Mouse (Mus musculus) limb, embryonic 14.5 days (tissue): ENCODE results near the gene Otulinl. TPM values are rescaled to one million over a fixed set of nuclear protein-coding genes. Genes with fewer than 3 reads are reported as not detected.

Experiments
- ATAC-seq: fragments of 200-750 bp; cut with Nextera tagmentation; 2 replicates; pipeline ENCODE4 v1.8.0; 2017; ENCODE audit warnings: low read depth, moderate number of reproducible peaks, moderate TSS enrichment; ENCODE audit not compliant: low FRiP score
- DNase-seq: peaks from one replicate; pipeline ENCODE4 v3.0.0-alpha.2; 2015; ENCODE audit warnings: low spot score
- H3K27ac ChIP-seq: fragments of 300-500 bp; sonication (generic); replicated peaks from 2 replicates; pipeline ENCODE4 v1.5.1; 2014; ENCODE audit warnings: low read depth, mild to moderate bottlenecking, low read length, moderate library complexity, mixed read lengths
- H3K27me3 ChIP-seq: fragments of 300-500 bp; sonication (generic); 2 replicates; pipeline ENCODE4 v1.6.1; 2014; ENCODE audit warnings: low read length, mixed read lengths; ENCODE audit not compliant: control insufficient read depth, insufficient read depth
- H3K36me3 ChIP-seq: fragments of 300-500 bp; sonication (generic); 2 replicates; pipeline ENCODE4 v1.6.1; 2014; ENCODE audit warnings: mild to moderate bottlenecking, low read length, moderate library complexity, mixed read lengths; ENCODE audit not compliant: control insufficient read depth, insufficient read depth
- H3K4me1 ChIP-seq: fragments of 300-500 bp; sonication (generic); 2 replicates; pipeline ENCODE4 v1.6.1; 2014; ENCODE audit warnings: antibody characterized with exemption, low read length, mixed read lengths; ENCODE audit not compliant: control insufficient read depth, insufficient read depth
- H3K4me2 ChIP-seq: fragments of 300-500 bp; sonication (generic); replicated peaks from 2 replicates; pipeline ENCODE4 v1.6.1; 2014; ENCODE audit warnings: low read depth, mild to moderate bottlenecking, low read length, moderate library complexity; ENCODE audit not compliant: severe bottlenecking
- H3K4me3 ChIP-seq: fragments of 300-500 bp; sonication (generic); replicated peaks from 2 replicates; pipeline ENCODE4 v1.5.1; 2014; ENCODE audit warnings: low read length
- H3K9ac ChIP-seq: fragments of 300-500 bp; sonication (generic); 2 replicates; pipeline ENCODE4 v1.6.1; 2014; ENCODE audit warnings: mild to moderate bottlenecking, low read depth, low read length, moderate library complexity; ENCODE audit not compliant: severe bottlenecking
- H3K9me3 ChIP-seq: fragments of 300-500 bp; sonication (generic); 2 replicates; pipeline ENCODE4 v1.6.1; 2016; ENCODE audit warnings: low read length; ENCODE audit not compliant: control insufficient read depth
- POLR2A ChIP-seq: fragments of 200-500 bp; IDR thresholded peaks from 2 replicates; pipeline ENCODE4 v1.8.0; 2012; ENCODE audit warnings: inconsistent platforms, mild to moderate bottlenecking, moderate library complexity, borderline replicate concordance; ENCODE audit not compliant: insufficient read depth, insufficient read length; ENCODE audit errors: extremely low read depth
- WGBS: fragments of 180-500 bp; shearing (Covaris S2); extraction: QIAGEN DNeasy Blood & Tissue Kit; methylation state at CpG from one replicate; pipeline ENCODE4 v1.1.7; 2014; 5-methylcytosine and 5-hydroxymethylcytosine counted together
- polyA plus RNA-seq, 2 experiments: library from polyadenylated mRNA; depleted of rRNA in 1 of 2; stranded (reverse) in 1 of 2; unstranded in 1 of 2; fragments of >200 nt; fragmentation: Nextera tagmentation in 1 of 2; extraction: Ambion mirVana in 1 of 2; gene quantifications; 2 replicates each; pipeline versions ENCODE4 v1.2.1 to v1.2.3; 2012 to 2014

The Otulinl gene
- polyA plus RNA-seq, 2 experiments = 9.6 to 20.6 TPM

- DNase-seq (no peak), ATAC-seq (no peak)
- TF ChIP-seq POLR2A = no peak
- 63% methylated on average over 8 of the region's 8 CpGs for WGBS
- H3K27ac ChIP-seq = no peak overlapping the region
- no peaks in the 10 kb centered on the region for H3K4me1 ChIP-seq
- H3K9me3 ChIP-seq = no peaks in the 10 kb centered on the region
- no peak overlapping the region for H3K9ac ChIP-seq
- no peaks in the 10 kb centered on the region for H3K27me3 ChIP-seq
- no peaks in the 10 kb centered on the region for H3K36me3 ChIP-seq
- H3K4me2 ChIP-seq = no peak overlapping the region
- no peak overlapping the region for H3K4me3 ChIP-seq
These were observed 9.1 kb downstream of the Otulinl start for GRCm38 (mm10) chr15:27672259-27672658.

- no peak for TF ChIP-seq POLR2A
- H3K4me3 ChIP-seq = no peak overlapping the region
- no peak for ATAC-seq
- no peaks in the 10 kb centered on the region for H3K9me3 ChIP-seq
- no peaks in the 10 kb centered on the region for H3K27me3 ChIP-seq
- H3K4me2 ChIP-seq = no peak overlapping the region
- no peaks in the 10 kb centered on the region for H3K4me1 ChIP-seq
- WGBS = 88% methylated on average over 10 of the region's 10 CpGs
- H3K27ac ChIP-seq = no peak overlapping the region
- H3K36me3 ChIP-seq = no peaks in the 10 kb centered on the region
- no peak for DNase-seq
- H3K9ac ChIP-seq = no peak overlapping the region
These were observed 9.7 kb downstream of the Otulinl start for GRCm38 (mm10) chr15:27671612-27672245.

- H3K27ac ChIP-seq = no peak overlapping the region
- no peak overlapping the region for H3K9ac ChIP-seq
- no peaks in the 10 kb centered on the region for H3K9me3 ChIP-seq
- no peak for TF ChIP-seq POLR2A
- H3K4me2 ChIP-seq = no peak overlapping the region
- H3K36me3 ChIP-seq = no peaks in the 10 kb centered on the region
- ATAC-seq (no peak), DNase-seq (no peak)
- 0 out of 2 replicates have a peak, but pooled peaks cover under 1% of the 10 kb centered on the region for H3K4me1 ChIP-seq
- WGBS = 59% methylated on average over 8 of the region's 8 CpGs
- no peak overlapping the region for H3K4me3 ChIP-seq
- H3K27me3 ChIP-seq = no peaks in the 10 kb centered on the region
These were observed 10.7 kb downstream of the Otulinl start for GRCm38 (mm10) chr15:27670708-27671107.

GRCm38 (mm10) chr15:27669931-27670411 lies 11.4 kb downstream of the Otulinl start:
- WGBS = 85% methylated on average over 12 of the region's 12 CpGs
- no peak overlapping the region for H3K4me2 ChIP-seq
- DNase-seq (no peak), ATAC-seq (no peak)
- no peak overlapping the region for H3K4me3 ChIP-seq
- no peaks in the 10 kb centered on the region for H3K36me3 ChIP-seq
- H3K27me3 ChIP-seq = no peaks in the 10 kb centered on the region
- H3K4me1 ChIP-seq = 0 out of 2 replicates have a peak, but pooled peaks cover 3% of the 10 kb centered on the region
- no peak for TF ChIP-seq POLR2A
- no peaks in the 10 kb centered on the region for H3K9me3 ChIP-seq
- no peak overlapping the region for H3K27ac ChIP-seq
- H3K9ac ChIP-seq = no peak overlapping the region

GRCm38 (mm10) chr15:27669276-27669675 lies 12.1 kb downstream of the Otulinl start:
- no peak overlapping the region for H3K27ac ChIP-seq
- no peak overlapping the region for H3K4me2 ChIP-seq
- TF ChIP-seq POLR2A = no peak
- no peak for DNase-seq
- no peak overlapping the region for H3K9ac ChIP-seq
- no peaks in the 10 kb centered on the region for H3K9me3 ChIP-seq
- H3K4me1 ChIP-seq = 0 out of 2 replicates have a peak, but pooled peaks cover 3% of the 10 kb centered on the region
- WGBS = 63% methylated on average over 4 of the region's 4 CpGs
- no peak overlapping the region for H3K4me3 ChIP-seq
- no peak for ATAC-seq
- no peaks in the 10 kb centered on the region for H3K27me3 ChIP-seq
- H3K36me3 ChIP-seq = no peaks in the 10 kb centered on the region
